8 mouse cellular contexts compared by ENCODE assay signal in genomic region chr7:49450261-49451141, GRCm38 (mm10).
A peak's percentile ranks its signal among the peaks of the same experiment; 100 is the strongest.
DNase-seq lines count a peak whose midpoint lies in the region; ATAC-seq lines count a peak whose summit lies in the region.

No protein-coding gene starts in this region.

- peak overlapping the region; percentile 55 for H3K9ac ChIP-seq in kidney, embryonic 16.5 days (replicated peaks; ENCODE audit: low read length)
- H3K9ac ChIP-seq in hindbrain, embryonic 13.5 days: no peak overlapping the region; the same call in 1 of the 2 replicates
- H3K9ac ChIP-seq in midbrain, embryonic 11.5 days (ENCODE audit: low read length): peak overlapping the region; percentile 27; the same call in 1 of the 2 replicates

- peaks cover 11% of the 10 kb centered on the region for H3K36me3 ChIP-seq in kidney, embryonic 16.5 days (ENCODE audit: insufficient read depth, low read length)
- H3K36me3 ChIP-seq in hindbrain, embryonic 13.5 days: peaks cover 20% of the 10 kb centered on the region
- no peaks in the 10 kb centered on the region for H3K36me3 ChIP-seq in midbrain, embryonic 11.5 days (ENCODE audit: control insufficient read depth, insufficient read depth, low read length)

- DNase-seq in kidney, adult 8-10 months: no peak
- DNase-seq in midbrain, embryonic 11.5 days (ENCODE audit: low spot score, missing footprints): no peak
- DNase-seq in layer of hippocampus, adult 11-12 months (ENCODE audit: low spot score): no peak
- no peak for DNase-seq in gastrocnemius, adult 8-10 months (ENCODE audit: low spot score in 2 of 2)

- H3K4me3 ChIP-seq in kidney, embryonic 16.5 days (ENCODE audit: low read length): peak overlapping the region; percentile 31
- H3K4me3 ChIP-seq in hindbrain, embryonic 13.5 days: no peak overlapping the region
- H3K4me3 ChIP-seq in midbrain, embryonic 11.5 days (ENCODE audit: low read depth, low read length): no peak overlapping the region

- peak overlapping the region; percentile 57 for H3K27ac ChIP-seq in kidney, embryonic 16.5 days (ENCODE audit: low read length)
- no peak overlapping the region for H3K27ac ChIP-seq in hindbrain, embryonic 13.5 days
- H3K27ac ChIP-seq in midbrain, embryonic 11.5 days (ENCODE audit: low read depth, low read length): no peak overlapping the region

- H3K4me2 ChIP-seq in kidney, embryonic 16.5 days (replicated peaks; ENCODE audit: low read depth, low read length): peak overlapping the region; percentile 50
- peak overlapping the region; percentile 19; the same call in 1 of the 2 replicates for H3K4me2 ChIP-seq in hindbrain, embryonic 13.5 days
- peak overlapping the region; percentile 15; the same call in 1 of the 2 replicates for H3K4me2 ChIP-seq in midbrain, embryonic 11.5 days

- H3K9me3 ChIP-seq in kidney, embryonic 16.5 days (ENCODE audit: low read length): no peaks in the 10 kb centered on the region
- H3K9me3 ChIP-seq in hindbrain, embryonic 13.5 days: no peaks in the 10 kb centered on the region
- no peaks in the 10 kb centered on the region for H3K9me3 ChIP-seq in midbrain, embryonic 11.5 days (ENCODE audit: control insufficient read depth, low read length)

- ATAC-seq in kidney, embryonic 16.5 days (ENCODE audit: low FRiP score, low TSS enrichment): peak; percentile 86
- peak; percentile 24 for ATAC-seq in common myeloid progenitor, adult 5-6 weeks (replicated peaks; ENCODE audit: low read depth, poor library complexity, severe bottlenecking)
- peak; percentile 52; the same call in 1 of the 2 replicates for ATAC-seq in hindbrain, embryonic 13.5 days (ENCODE audit: low FRiP score)
- ATAC-seq in midbrain, embryonic 11.5 days (ENCODE audit: low FRiP score): peak; percentile 54; the same call in 1 of the 2 replicates
- no peak for ATAC-seq in erythroid progenitor cell, adult 5-6 weeks (replicated peaks; ENCODE audit: low FRiP score, poor library complexity, severe bottlenecking)

- H3K27me3 ChIP-seq in kidney, embryonic 16.5 days (ENCODE audit: insufficient read depth, low read length): no peaks in the 10 kb centered on the region
- no peaks in the 10 kb centered on the region for H3K27me3 ChIP-seq in hindbrain, embryonic 13.5 days
- no peaks in the 10 kb centered on the region for H3K27me3 ChIP-seq in midbrain, embryonic 11.5 days (ENCODE audit: control insufficient read depth, insufficient read depth, low read length)

- 8% methylated on average over 22 of the region's 22 CpGs for WGBS in kidney, embryonic 16.5 days
- WGBS in hindbrain, embryonic 13.5 days: 24% methylated on average over 22 of the region's 22 CpGs
- WGBS in midbrain, embryonic 11.5 days: 40% methylated on average over 22 of the region's 22 CpGs

- H3K4me1 ChIP-seq in kidney, embryonic 16.5 days (ENCODE audit: insufficient read depth, low read length): peaks cover 26% of the 10 kb centered on the region
- peaks cover 12% of the 10 kb centered on the region for H3K4me1 ChIP-seq in hindbrain, embryonic 13.5 days (replicated peaks)
- H3K4me1 ChIP-seq in midbrain, embryonic 11.5 days (ENCODE audit: control insufficient read depth, insufficient read depth, low read length): peaks cover 9% of the 10 kb centered on the region; the same call in 1 of the 2 replicates
